Mouse (Mus musculus) granulocyte monocyte progenitor cell, adult 5-6 weeks (primary cell): ENCODE data around the gene Cpd. TPM values are rescaled to one million over a fixed set of nuclear protein-coding genes. Genes with fewer than 3 reads are reported as not detected.

Experiments
- ATAC-seq: replicated peaks from 2 replicates; pipeline ENCODE4 v1.8.0; 2016; ENCODE audit warnings: mild to moderate bottlenecking, moderate TSS enrichment, inconsistent platforms; ENCODE audit not compliant: poor library complexity, severe bottlenecking
- total RNA-seq, 2 experiments: library from RNA; stranded (forward) in 1 of 2; stranded (reverse) in 1 of 2; fragments of 200-712, 200-1000 nt in 1 of 2; fragments of >200 nt in 1 of 2; fragmentation: Nextera tagmentation in 1 of 2; gene quantifications; 2 replicates each; pipeline ENCODE4 v1.2.3; 2014 to 2017

Gene Cpd
- total RNA-seq (2014; fragmentation: Nextera tagmentation) (13.1 and 13.5 TPM in 2 replicates), total RNA-seq (2017) (21.1 and 22.2 TPM in 2 replicates)

DNA sequence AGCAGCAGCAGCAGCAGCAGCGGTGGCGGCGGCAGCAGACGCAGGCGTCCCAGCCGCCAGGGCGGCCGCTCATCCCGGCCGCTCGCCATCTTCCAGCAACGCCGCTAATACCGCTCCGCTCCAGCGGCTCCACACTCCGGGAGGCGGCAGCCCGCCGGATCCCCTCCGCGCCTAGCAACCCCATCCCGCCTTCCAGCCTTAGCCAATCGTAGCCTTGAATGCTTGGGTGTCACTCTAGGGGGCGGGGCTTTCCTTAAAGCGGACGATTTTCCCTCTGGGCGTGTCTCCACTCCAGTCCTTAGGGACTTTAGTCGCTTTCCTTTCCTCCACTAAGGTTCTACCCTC lies at the start of gene Cpd:
Cpd (minus strand) TSS at position 141 of the 345 bp plus-strand sequence.
- peak; percentile 86 for ATAC-seq

DNA sequence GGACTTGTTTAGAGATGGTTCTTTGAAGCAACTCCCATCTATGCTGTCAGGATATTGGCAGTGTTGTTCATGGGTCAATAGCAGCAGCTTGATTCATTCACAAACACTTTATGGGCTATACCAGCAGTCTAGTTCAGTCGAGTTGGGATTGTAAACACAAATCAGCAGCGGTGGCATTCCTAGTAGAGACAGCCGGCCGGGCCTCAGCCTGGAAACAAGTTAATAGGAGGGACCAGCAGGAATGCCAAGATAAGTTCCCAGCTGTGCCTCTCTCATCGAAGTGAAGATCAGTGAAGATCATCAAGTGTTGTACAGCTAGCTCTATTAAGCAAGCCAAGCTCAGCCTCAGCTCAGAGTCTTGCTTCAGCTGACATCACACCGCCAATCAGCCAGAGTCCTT lies 49.5 kb upstream of the Cpd start:
- ATAC-seq: no peak

- peak; percentile 57 for ATAC-seq
Measured at GRCm38 (mm10) chr11:76894240-76894639, 47.4 kb upstream of the Cpd start.

- ATAC-seq: no peak
Measured at GRCm38 (mm10) chr11:76893570-76893969, 46.8 kb upstream of the Cpd start.

DNA sequence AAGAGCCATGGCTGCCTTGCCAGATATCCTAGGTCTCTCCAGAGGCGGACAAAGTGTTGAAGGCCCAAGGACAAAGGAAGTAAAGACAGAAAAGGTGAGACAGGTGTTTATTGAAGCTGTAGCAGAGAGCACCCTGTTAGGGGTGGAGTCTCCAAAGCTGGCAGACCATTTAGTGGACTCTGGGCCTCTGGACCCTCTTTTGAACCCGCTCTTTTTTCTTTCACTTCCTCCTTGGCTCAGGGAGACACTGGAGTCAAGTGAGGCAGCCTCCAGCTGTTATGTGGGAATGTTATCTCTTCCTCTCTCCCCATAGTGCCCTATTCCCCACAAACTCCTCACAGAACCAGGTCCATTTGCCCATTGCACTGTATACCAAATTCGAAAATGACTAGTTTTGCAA lies 46.2 kb upstream of the Cpd start:
- ATAC-seq: no peak

- ATAC-seq: no peak
Measured at GRCm38 (mm10) chr11:76891738-76892349, 45.0 kb upstream of the Cpd start.

GRCm38 (mm10) chr11:76891171-76891570 lies 44.4 kb upstream of the Cpd start:
- ATAC-seq: no peak

DNA sequence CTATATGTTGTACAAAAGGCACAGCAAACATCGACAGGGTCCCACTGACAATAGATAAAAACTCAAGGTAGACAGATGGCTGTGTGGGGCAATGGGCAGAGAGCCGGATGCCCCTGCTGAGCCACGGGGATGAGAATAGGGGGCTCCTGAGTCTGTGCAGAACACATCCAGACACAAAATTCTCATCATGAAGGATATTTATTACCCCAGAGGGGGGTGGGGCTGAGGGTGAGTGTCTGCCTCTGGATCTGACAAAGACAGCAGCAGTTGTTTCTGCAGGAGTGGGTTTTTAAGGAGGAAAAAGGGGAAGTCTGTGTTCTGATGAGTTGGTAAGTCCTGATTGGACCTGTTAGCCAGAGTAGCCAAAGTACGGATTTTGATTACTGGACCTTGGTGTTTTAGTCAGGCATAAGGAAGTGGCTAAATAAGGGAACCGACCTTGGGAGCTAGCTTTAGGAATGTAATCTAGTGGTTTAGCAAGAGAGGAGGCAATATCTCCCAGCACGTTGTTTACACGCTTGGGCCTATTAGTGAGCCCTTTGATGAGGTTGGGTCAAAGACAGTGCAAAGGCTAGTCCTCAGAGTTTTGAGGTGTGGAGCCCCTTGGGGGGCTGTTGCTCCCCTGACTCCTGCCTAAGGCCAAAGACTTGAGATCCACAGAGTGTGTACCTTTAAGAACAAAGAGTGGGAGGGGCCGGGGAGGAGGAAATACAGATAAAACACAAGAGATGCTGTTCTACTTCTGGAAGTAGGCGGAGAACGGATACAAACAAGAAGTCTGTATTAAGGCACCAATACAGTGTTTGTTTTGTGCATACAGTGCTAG lies 42.7 kb upstream of the Cpd start:
- peak; percentile 63 for ATAC-seq

- peak; percentile 66 for ATAC-seq
Measured at GRCm38 (mm10) chr11:76884451-76884850, 37.6 kb upstream of the Cpd start.

DNA sequence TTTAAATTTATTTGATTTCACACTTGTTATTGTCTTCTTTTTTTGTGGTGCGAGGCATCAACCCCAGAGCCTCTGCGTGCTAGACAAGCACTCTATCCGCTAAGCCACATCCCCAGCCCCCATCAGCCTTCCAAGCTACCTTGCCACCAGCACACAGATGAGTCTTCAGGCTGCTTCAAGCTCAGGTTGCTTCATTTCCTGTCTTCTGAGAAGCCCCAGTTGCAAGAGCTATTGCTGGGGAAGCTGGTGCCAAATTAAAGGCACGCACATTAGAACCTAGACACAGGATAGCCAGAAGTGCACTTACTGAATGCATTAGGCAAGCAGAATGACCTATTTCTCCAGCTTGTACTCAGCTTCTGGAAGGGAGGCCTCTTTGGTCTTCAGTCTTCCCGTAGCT lies 33.0 kb upstream of the Cpd start:
- ATAC-seq: peak; percentile 79

DNA sequence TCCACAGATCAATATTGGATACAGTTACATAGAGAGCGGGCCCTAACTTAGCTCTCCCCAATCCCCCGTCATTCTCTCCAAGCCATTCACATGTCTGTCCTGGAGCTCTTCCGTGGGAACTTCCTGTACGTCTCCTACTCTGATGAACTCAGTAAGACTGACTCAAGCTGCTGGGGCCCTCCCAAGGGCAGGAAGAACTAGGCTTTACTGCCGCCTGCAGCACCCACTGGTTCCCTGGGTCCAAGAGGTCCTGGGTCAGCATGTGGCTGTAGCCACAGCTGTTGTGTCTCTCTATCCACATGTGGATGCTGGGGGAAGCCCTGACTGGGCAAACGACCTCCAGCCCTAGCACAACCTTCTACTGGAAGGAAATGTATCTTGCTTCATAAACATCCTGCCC lies 27.9 kb upstream of the Cpd start:
- ATAC-seq: no peak

- ATAC-seq: no peak
Measured at GRCm38 (mm10) chr11:76873865-76874264, 27.0 kb upstream of the Cpd start.

GRCm38 (mm10) chr11:76872556-76873234 lies 25.9 kb upstream of the Cpd start:
- no peak for ATAC-seq

- ATAC-seq: no peak
Measured at GRCm38 (mm10) chr11:76861185-76861584, 14.4 kb upstream of the Cpd start.

GRCm38 (mm10) chr11:76859261-76859660 lies 12.4 kb upstream of the Cpd start:
- peak; percentile 80 for ATAC-seq

GRCm38 (mm10) chr11:76858781-76859180 lies 12.0 kb upstream of the Cpd start:
- ATAC-seq: peak; percentile 40; the same call in 1 of the 2 replicates

DNA sequence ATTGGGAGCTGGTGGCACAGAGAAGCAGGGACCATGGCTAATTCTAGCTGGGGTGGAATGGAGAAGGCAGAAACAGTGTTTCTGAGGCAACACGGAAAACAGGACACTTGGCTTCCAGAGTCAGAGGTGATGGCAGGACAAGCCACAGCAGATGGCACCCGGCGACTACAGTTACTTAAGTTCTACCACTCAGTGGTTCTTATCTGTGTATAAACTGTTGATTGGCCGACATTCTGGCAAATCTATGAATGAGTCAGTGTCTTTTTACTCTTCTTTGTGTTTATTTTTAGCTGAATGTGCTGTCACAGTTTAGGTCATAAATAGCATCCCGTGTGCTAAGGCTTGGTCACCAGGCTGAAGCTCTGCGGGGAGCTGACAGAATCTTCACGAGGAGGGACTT lies 10.3 kb upstream of the Cpd start:
- no peak for ATAC-seq

DNA sequence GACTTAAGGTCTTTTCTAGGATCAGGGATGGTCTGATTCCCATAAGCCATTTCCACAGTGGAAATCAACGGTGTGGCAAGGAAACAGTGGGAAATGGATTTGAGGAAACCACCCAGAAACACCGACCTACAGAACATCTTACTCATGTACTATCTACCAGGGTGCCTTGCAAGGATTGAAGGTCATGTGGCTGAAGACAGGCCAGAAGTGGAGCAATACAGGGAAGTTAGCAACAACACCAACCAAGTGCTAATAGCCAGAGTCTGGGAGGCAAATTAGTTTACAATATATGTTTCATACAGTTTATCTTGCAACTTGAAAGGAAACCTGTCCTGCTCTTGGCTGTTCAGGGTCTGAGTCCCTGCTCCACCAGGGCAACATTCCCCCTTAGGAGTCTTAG lies 9.8 kb upstream of the Cpd start:
- peak; percentile 39; the same call in 1 of the 2 replicates for ATAC-seq

DNA sequence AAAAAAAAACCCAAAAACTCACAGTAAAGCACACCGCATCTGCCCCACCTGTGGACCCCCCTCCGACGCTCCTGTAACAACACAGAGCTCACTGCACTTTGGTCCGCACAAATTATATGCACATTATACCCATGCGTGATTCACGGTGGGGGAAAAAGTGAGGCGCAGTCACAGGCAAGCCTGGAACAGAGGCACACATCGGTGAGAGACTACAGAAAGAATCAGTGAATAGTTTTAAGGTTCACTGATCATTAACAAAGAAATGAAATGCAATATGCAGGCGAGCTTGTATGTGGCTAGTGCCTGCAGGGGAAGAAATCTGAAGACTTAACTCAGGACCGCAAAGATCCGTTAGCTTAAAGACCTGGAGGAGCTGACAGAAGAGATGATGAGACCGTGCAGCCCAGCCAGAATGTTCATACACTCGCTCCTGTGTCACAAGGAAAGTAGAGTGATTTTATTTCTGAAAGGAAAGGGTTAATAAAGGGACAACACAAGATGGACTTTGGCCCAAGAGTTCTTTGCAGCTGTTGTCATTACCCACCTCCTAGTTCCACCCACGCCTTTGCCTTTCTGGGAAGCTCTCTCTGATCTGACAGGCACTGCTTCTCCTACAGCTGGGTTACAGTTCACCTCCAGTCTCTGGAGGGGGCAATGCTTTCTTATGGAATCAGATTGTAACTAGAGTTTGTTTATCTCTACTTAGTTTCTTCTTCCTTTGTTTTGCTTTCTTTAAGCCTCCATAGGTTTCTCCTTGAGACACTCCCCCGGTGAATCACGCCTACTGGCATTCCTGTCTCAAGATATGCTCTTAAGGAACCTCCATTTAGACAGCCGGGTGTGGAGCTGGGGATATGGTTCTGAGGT lies 7.9 kb upstream of the Cpd start:
- no peak for ATAC-seq

- no peak for ATAC-seq
Measured at GRCm38 (mm10) chr11:76851512-76851911, 4.7 kb upstream of the Cpd start.
